Mouse (Mus musculus) midbrain, embryonic 16.5 days (tissue): ENCODE results near the gene Rcbtb1. TPM values are rescaled to one million over a fixed set of nuclear protein-coding genes. Genes with fewer than 3 reads are reported as not detected.

Experiments used
- ATAC-seq: fragments of 200-750 bp; cut with Nextera tagmentation; 2 replicates; pipeline ENCODE4 v1.8.0; 2017; ENCODE audit warnings: moderate TSS enrichment
- H3K27ac ChIP-seq: fragments of 300-500 bp; sonication (generic); 2 replicates; pipeline ENCODE4 v1.5.1; 2014; ENCODE audit warnings: mild to moderate bottlenecking, low read length, mixed read lengths
- H3K27me3 ChIP-seq: fragments of 300-500 bp; sonication (generic); 2 replicates; pipeline ENCODE4 v1.6.1; 2014; ENCODE audit warnings: low read depth, low read length, mixed read lengths; ENCODE audit not compliant: control insufficient read depth, insufficient read depth
- H3K36me3 ChIP-seq: fragments of 300-500 bp; sonication (generic); 2 replicates; pipeline ENCODE4 v1.6.1; 2014; ENCODE audit warnings: mild to moderate bottlenecking, low read length, moderate library complexity, mixed read lengths; ENCODE audit not compliant: control insufficient read depth, insufficient read depth
- H3K4me1 ChIP-seq: fragments of 300-500 bp; sonication (generic); 2 replicates; pipeline ENCODE4 v1.6.1; 2014; ENCODE audit warnings: mild to moderate bottlenecking, low read length, mixed read lengths; ENCODE audit not compliant: control insufficient read depth, insufficient read depth
- H3K4me2 ChIP-seq: fragments of 300-500 bp; sonication (generic); 2 replicates; pipeline ENCODE4 v1.6.1; 2014; ENCODE audit warnings: mild to moderate bottlenecking, low read length, mixed read lengths
- H3K4me3 ChIP-seq: fragments of 300-500 bp; sonication (generic); 2 replicates; pipeline ENCODE4 v1.5.1; 2014; ENCODE audit warnings: low read depth, mild to moderate bottlenecking, low read length, moderate library complexity, mixed read lengths
- H3K9ac ChIP-seq: fragments of 300-500 bp; sonication (generic); 2 replicates; pipeline ENCODE4 v1.6.1; 2014; ENCODE audit warnings: low read depth, low read length, mixed read lengths
- H3K9me3 ChIP-seq: fragments of 300-500 bp; sonication (generic); replicated peaks from 2 replicates; pipeline ENCODE4 v1.6.1; 2014; ENCODE audit warnings: mild to moderate bottlenecking, low read length, mixed read lengths; ENCODE audit not compliant: control insufficient read depth, poor library complexity, severe bottlenecking
- WGBS: fragments of 180-500 bp; shearing (Covaris S2); extraction: QIAGEN DNeasy Blood & Tissue Kit; methylation state at CpG from one replicate; pipeline ENCODE4 v1.1.7; 2014; 5-methylcytosine and 5-hydroxymethylcytosine counted together
- polyA plus RNA-seq: library from polyadenylated mRNA; unstranded; fragments of >200 nt; fragmentation: Nextera tagmentation; extraction: Ambion mirVana; gene quantifications from 2 replicates; pipeline ENCODE4 v1.2.1, GENCODE M21; 2015

Gene Rcbtb1
- polyA plus RNA-seq: 49.9 and 57.4 TPM in 2 replicates

DNA sequence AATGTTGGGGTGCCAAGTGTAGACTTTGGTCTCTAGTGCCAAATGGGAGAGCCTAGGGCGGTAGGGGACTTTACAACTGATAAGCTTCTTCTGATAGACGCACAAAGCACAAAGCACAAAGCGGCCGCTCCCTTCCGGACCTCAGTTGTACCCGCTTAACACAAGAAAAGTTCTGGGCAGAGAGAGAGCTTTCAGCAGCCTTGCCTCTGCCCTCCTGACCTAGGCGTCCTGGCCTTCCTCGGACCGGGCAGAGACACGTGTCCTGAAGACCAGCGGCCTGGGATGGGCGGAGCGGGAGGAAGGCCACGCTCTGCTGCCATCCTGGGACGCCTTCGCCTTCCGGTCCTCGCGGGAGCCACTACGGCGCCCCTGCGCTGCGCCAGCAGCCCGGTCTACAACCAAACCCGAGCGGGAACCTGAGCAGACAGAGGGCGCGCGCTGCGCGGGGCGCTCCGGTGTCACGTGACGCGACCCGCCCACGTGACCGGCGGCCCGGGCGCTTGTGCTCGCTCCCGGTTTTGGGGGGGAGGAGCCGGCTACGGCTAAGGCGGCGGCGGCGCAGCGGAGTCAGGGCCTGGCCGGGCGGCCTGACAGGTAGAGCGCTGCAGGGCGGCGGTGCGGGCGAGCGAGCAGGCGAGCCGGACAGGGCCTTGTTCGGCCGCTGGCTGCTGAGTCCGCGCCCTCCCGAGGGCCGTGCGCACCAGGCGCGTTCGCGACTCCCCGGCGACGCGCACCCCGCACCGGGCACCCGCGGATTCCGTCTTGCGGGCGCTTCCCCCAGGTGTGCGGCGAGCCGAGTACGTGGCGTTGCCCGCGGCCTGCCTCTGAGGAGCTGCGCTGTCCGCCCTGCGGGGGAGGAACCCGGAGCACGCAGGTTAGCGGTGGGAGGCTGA lies at the start of gene Rcbtb1:
TSS of gene Rcbtb1 (plus strand) at position 499 of the 893 bp plus-strand sequence.
- Histone ChIP-seq H3K4me3 (peak within 1 kb of the TSS; percentile 88), H3K9me3 (no peaks in the 10 kb centered on the region), H3K27ac (peak within 1 kb of the TSS; percentile 98), H3K4me1 (peaks cover 36% of the 10 kb centered on the region), H3K9ac (peak within 1 kb of the TSS; percentile 96), H3K27me3 (no peaks in the 10 kb centered on the region), H3K36me3 (no peaks in the 10 kb centered on the region), H3K4me2 (peak within 1 kb of the TSS; percentile 75)
- ATAC-seq: peak; percentile 96
- under 1% methylated on average over 90 of the region's 96 CpGs for WGBS

DNA sequence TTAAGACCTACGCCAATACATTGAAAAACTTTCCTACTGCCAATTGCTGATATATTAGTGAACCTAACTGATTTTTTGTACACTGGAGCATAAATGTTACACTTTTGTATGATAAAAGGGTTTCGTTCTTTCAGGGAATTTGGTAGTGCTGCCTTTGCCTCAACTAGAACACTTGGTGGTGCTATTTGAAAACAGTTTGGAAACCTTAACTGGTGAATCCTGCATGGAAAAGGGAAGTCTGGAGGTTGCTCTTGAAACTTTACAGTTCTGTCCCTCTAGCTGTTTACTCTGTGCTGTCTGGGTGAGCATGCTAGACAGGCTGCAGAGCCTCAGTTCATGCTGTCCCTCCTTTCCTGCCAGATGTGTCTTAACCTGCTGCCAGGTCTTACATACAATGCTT lies 45.4 kb upstream of the Rcbtb1 start:
- H3K9ac ChIP-seq: no peak overlapping the region
- H3K4me3 ChIP-seq: no peak overlapping the region
- no peaks in the 10 kb centered on the region for H3K36me3 ChIP-seq
- ATAC-seq: no peak
- no peak overlapping the region for H3K4me2 ChIP-seq
- no peaks in the 10 kb centered on the region for H3K9me3 ChIP-seq
- no peak overlapping the region for H3K27ac ChIP-seq
- no peaks in the 10 kb centered on the region for H3K27me3 ChIP-seq
- 82% methylated on average over 2 of the region's 2 CpGs for WGBS
- H3K4me1 ChIP-seq: no peaks in the 10 kb centered on the region

DNA sequence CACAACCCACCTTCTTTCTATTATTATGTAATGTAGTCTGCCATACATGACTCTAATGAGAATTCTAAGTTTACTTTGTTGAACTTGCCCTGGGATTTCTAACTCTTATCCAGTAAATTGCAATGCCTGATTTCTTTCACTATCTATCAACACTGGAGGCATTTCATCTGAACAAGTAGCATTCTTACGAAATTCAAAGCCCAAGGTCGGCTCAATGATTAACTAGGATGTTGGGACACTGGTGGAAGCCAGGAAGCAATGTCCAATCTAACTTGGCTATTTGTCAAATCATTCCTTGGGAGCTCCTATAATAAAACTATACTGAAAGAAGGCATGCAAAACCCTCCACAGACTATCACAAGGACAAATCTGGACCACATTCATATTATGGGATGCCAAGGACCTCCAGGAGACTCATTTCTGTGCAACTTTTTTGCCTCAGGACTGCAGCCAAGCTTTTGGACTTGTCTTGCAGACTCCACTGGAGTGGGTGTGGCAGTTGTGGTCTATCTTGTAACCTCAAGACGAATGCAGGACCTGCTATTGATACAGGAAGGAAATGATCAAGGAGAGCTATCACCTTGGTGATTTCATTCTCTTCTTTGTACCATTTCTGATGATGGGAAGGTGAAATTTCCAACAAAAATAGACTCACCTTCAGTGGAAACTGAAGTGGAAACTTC lies 43.9 kb upstream of the Rcbtb1 start:
- ATAC-seq: no peak
- WGBS: 76% methylated on average over 3 of the region's 3 CpGs
- Histone ChIP-seq H3K9ac (no peak overlapping the region), H3K27ac (no peak overlapping the region), H3K27me3 (no peaks in the 10 kb centered on the region), H3K4me3 (no peak overlapping the region), H3K9me3 (no peaks in the 10 kb centered on the region), H3K36me3 (no peaks in the 10 kb centered on the region), H3K4me1 (no peaks in the 10 kb centered on the region), H3K4me2 (no peak overlapping the region)

DNA sequence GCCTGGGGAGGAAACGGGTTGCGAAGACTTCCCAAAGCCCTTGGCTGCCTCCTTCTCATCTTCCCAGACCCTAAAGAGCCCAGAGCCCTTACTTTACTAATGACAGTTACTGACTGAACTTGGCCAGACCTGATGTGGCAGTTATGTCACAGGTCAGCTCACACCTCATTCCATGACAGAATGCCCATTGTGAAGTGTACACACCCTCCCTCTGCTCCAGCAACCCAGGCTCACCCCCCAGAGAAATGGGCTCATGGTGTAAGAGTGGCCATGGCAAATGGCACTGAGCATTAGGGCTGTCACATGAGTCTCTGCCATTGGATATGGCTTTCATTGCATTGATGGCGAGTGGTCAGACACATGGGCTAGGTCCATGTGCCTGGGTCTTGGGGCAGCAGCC lies 22.4 kb upstream of the Rcbtb1 start, which contains the start of gene Gm5142:
TSS of gene Gm5142 (minus strand) at position 101 of the 400 bp plus-strand sequence.
- 95% methylated on average over 3 of the region's 3 CpGs for WGBS
- Histone ChIP-seq H3K4me3 (no peak within 1 kb of the TSS), H3K9me3 (no peaks in the 10 kb centered on the region), H3K4me1 (no peaks in the 10 kb centered on the region), H3K27me3 (no peaks in the 10 kb centered on the region), H3K36me3 (no peaks in the 10 kb centered on the region), H3K9ac (no peak within 1 kb of the TSS), H3K4me2 (no peak within 1 kb of the TSS), H3K27ac (no peak within 1 kb of the TSS)
- no peak for ATAC-seq

DNA sequence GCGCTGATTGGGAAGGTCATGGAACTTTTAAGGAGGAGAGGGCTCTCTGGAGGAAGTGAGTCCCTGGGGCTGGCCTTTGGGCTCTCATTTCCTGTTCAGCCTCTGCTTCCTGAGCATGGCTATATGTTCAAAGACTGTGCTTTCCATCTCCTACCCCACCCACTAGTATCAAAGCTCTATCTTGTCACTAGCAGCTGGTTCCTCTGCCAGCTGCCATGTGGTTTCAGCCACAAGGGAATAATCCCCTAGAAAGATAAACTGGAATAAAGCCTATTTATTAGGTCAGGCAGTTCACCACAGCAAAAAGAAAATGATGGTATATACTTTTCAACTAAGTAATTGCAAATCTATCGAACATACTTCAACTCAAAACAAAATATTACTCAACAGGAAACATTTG lies 18.3 kb upstream of the Rcbtb1 start:
- no peaks in the 10 kb centered on the region for H3K9me3 ChIP-seq
- H3K36me3 ChIP-seq: no peaks in the 10 kb centered on the region
- no peak for ATAC-seq
- H3K9ac ChIP-seq: no peak overlapping the region
- H3K4me1 ChIP-seq: no peaks in the 10 kb centered on the region
- WGBS: 87% methylated on average over 2 of the region's 2 CpGs
- no peak overlapping the region for H3K4me3 ChIP-seq
- H3K27me3 ChIP-seq: no peaks in the 10 kb centered on the region
- no peak overlapping the region for H3K27ac ChIP-seq
- H3K4me2 ChIP-seq: no peak overlapping the region

DNA sequence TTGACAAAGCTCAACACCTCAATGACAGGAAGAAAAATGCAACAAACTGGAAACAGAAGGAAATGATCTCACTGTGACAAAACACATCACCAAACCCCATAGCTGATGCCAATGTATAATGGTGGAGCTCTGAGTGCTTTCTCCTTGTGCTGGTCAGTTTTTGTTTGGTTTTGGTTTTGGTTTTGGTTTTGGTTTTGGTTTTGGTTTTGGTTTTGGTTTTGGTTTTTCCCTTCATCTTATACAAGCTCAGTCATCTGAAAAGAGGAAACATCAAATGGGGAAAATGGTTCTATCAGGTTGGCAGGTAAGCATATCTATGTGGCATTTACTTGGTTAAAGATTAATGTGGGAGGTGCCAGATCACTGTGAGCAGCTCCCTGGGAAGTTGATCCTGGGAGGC lies 15.5 kb upstream of the Rcbtb1 start:
- Histone ChIP-seq H3K9me3 (no peaks in the 10 kb centered on the region), H3K27me3 (no peaks in the 10 kb centered on the region), H3K9ac (no peak overlapping the region), H3K27ac (no peak overlapping the region), H3K4me3 (no peak overlapping the region), H3K4me1 (no peaks in the 10 kb centered on the region), H3K36me3 (no peaks in the 10 kb centered on the region), H3K4me2 (no peak overlapping the region)
- ATAC-seq: no peak

DNA sequence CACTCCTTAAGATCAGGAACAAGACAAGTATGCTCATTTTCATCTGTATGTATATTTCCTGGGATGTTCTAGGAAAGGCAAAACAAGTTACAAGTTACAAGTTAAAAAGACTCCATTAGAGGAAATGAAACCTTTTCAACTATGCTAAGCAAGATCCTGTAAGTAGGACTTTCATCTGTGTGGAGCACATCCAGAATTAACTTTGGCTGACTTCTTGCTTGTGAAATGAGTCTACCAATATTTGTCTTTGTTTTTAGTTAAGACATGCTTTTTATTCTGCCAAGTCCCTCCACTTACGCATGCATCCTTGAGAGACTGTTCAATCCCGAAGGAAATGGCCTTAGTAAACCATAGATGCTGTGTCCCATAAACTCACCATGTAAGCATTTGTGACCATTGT lies 14.9 kb upstream of the Rcbtb1 start:
- Histone ChIP-seq H3K27ac (no peak overlapping the region), H3K9me3 (no peaks in the 10 kb centered on the region), H3K4me2 (no peak overlapping the region), H3K4me1 (no peaks in the 10 kb centered on the region), H3K9ac (no peak overlapping the region), H3K27me3 (no peaks in the 10 kb centered on the region), H3K4me3 (no peak overlapping the region), H3K36me3 (no peaks in the 10 kb centered on the region)
- WGBS: 87% methylated on average over 2 of the region's 2 CpGs
- ATAC-seq: no peak

DNA sequence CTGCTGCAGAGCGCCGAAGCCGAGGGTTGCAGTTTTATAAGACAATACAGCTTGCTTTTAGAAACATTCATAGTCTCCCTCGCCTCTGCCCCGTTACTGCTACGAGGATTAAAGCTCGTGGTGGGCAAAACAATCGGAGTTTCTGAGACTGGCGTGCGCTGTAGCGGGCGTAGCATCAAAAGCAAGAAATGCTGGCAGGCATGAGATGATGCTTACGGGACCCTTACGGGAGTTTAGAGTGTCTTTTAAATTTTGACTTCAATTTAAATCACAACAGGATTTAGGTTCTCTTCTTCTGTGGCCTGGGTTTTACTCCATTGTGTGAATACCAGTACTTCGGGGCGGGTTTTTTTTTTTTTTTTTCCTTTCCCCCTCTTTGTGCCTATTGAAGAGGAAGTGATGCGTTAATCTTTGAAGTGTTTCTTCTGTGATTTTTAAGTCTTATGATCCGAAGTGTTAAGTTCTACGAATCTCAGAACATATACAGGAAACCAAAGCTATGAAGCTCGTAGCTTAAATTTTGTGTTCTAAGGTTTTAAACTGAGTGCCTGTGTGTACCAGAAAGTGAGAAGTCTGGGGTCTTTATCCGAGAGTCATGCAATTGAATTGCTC lies 701 bp downstream of the Rcbtb1 start:
- WGBS: under 1% methylated on average over 21 of the region's 21 CpGs
- no peaks in the 10 kb centered on the region for H3K36me3 ChIP-seq
- H3K4me2 ChIP-seq: peak overlapping the region; percentile 75
- peak overlapping the region; percentile 98 for H3K27ac ChIP-seq
- no peaks in the 10 kb centered on the region for H3K27me3 ChIP-seq
- H3K4me3 ChIP-seq: peak overlapping the region; percentile 88
- H3K4me1 ChIP-seq: peaks cover 40% of the 10 kb centered on the region
- peak overlapping the region; percentile 96 for H3K9ac ChIP-seq
- no peak for ATAC-seq
- H3K9me3 ChIP-seq: no peaks in the 10 kb centered on the region
